Mouse (Mus musculus): Measurements from ENCODE around the gene Gm4498. TPM values are rescaled to one million over a fixed set of nuclear protein-coding genes. Genes with fewer than 3 reads are reported as not detected.
"Not testable (repeated sequence)": the region's sequence is repeated elsewhere in the genome, so short reads cannot be mapped to it uniquely, and the experiment has no call there.

Gm4498 gene
- not detected in 2 replicates for polyA plus RNA-seq (2014; fragmentation: Nextera tagmentation; extraction: Ambion mirVana)

DNA sequence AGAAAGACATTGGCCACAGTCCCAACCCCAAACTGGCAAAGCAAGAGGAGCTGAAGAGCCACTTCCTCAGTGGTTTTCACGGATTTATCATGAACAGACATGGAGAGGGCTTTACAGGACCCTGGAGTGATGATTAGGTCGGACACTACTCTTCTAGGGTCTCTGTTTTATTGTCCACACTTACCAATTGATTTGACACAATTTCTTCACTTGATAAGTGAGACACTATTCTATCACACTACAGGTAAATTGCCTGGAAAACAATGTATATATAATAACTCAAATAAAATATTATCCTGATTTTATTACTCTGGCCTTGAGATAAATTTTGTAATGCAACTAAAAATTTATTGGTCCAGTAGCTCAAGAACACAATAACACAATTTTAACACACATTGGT lies at the start of gene Gm4498:
TSS of gene Gm4498 (minus strand) at position 101 of the 400 bp plus-strand sequence.
- not testable (repeated sequence) for H3K9ac ChIP-seq; H3K27ac ChIP-seq (ENCODE audit: low read depth); H3K4me1 ChIP-seq (ENCODE audit: insufficient read depth); DNase-seq; H3K4me2 ChIP-seq; ATAC-seq (ENCODE audit: insufficient read depth); H3K27me3 ChIP-seq (ENCODE audit: insufficient read depth, low read length); H3K9me3 ChIP-seq (ENCODE audit: low read depth, low read length); H3K4me3 ChIP-seq (ENCODE audit: low read depth, low read length); H3K36me3 ChIP-seq (ENCODE audit: insufficient read depth)
- WGBS = no CpG with 5 or more reads among the region's 2 CpGs

DNA sequence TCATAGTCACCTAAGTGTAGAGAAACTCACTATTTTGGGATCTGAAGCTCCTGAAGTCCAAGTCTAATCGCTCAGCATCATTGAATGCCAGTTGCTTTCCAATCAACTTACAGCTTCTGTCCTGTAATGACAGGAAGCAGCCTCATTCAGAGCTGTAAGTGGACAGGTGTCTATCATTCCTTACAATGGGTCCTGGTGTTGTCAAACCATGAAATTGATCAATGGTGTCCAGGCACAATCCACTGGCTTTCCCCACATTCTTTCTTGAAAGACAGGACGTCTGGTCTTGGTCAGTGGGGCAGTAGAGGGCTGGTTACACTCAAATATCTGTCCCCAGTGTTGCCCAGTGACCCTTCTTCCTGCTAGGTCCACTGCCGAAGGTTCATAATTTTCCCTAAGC lies 29.1 kb upstream of the Gm4498 start, which contains the start of gene Gm5890:
TSS of gene Gm5890 (minus strand) at position 101 of the 400 bp plus-strand sequence.
- not testable (repeated sequence) for H3K36me3 ChIP-seq (ENCODE audit: insufficient read depth); H3K4me3 ChIP-seq (ENCODE audit: low read depth, low read length); ATAC-seq (ENCODE audit: insufficient read depth); H3K4me2 ChIP-seq; H3K9me3 ChIP-seq (ENCODE audit: low read depth, low read length); DNase-seq; H3K27ac ChIP-seq (ENCODE audit: low read depth); H3K4me1 ChIP-seq (ENCODE audit: insufficient read depth); H3K9ac ChIP-seq; H3K27me3 ChIP-seq (ENCODE audit: insufficient read depth, low read length)
- no CpG with 5 or more reads among the region's 3 CpGs for WGBS

DNA sequence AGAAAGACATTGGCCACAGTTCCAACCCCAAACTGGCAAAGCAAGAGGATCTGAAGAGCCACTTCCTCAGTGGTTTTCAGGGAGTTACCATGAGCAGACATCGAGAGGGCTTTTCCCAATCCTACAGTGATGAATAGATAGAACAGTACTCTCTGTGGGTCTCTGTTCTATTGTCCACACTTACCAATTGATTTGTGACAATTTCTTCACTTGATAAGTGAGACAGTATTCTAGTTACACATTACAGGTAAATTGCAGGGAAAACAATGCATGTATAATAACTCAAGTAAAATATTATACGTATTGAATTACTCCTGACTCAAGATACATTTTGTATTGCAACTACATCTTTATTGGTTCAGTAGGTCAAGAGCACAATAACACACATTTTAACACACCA lies 28.1 kb downstream of the Gm4498 start, which contains the start of gene Gm6164:
TSS of gene Gm6164 (minus strand) at position 101 of the 400 bp plus-strand sequence.
- not testable (repeated sequence) for H3K4me3 ChIP-seq (ENCODE audit: low read depth, low read length); H3K27me3 ChIP-seq (ENCODE audit: insufficient read depth, low read length); H3K36me3 ChIP-seq (ENCODE audit: insufficient read depth); H3K4me1 ChIP-seq (ENCODE audit: insufficient read depth); H3K27ac ChIP-seq (ENCODE audit: low read depth); H3K9me3 ChIP-seq (ENCODE audit: low read depth, low read length); H3K9ac ChIP-seq; H3K4me2 ChIP-seq; ATAC-seq (ENCODE audit: insufficient read depth); DNase-seq
- no CpG with 5 or more reads among the region's 2 CpGs for WGBS

DNA sequence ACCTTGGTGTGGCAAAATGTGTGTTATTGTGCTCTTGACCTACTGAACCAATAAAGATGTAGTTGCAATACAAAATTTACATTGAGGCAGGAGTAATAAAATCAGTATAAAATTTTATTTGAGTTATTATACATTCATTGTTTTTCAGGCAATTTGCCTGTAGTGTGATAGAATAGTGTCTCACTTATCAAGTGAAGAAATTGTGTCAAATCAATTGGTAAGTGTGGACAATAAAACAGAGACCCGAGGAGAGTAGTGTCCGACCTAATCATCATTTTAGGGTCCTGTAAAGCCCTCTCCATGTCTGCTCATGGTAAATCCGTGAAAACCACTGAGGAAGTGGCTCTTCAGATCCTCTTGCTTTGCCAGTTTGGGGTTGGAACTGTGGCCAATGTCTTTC lies 40.2 kb downstream of the Gm4498 start, which contains the start of gene Vmn1r95:
TSS of gene Vmn1r95 (plus strand) at position 301 of the 400 bp plus-strand sequence.
- not testable (repeated sequence) for DNase-seq; H3K4me2 ChIP-seq; H3K27ac ChIP-seq (ENCODE audit: low read depth); ATAC-seq (ENCODE audit: insufficient read depth); H3K27me3 ChIP-seq (ENCODE audit: insufficient read depth, low read length); H3K36me3 ChIP-seq (ENCODE audit: insufficient read depth); H3K9ac ChIP-seq; H3K4me1 ChIP-seq (ENCODE audit: insufficient read depth); H3K4me3 ChIP-seq (ENCODE audit: low read depth, low read length); H3K9me3 ChIP-seq (ENCODE audit: low read depth, low read length)
- no CpG with 5 or more reads among the region's 3 CpGs for WGBS

Other genes starting within 250 kb of the Gm4498 start
- gene Nlrp9b, start 242.4 kb downstream of the Gm4498 start, polyA plus RNA-seq (2014; fragmentation: Nextera tagmentation; extraction: Ambion mirVana) = not detected in 2 replicates
- not detected in 2 replicates for gene Vmn1r91, start 134.1 kb downstream of the Gm4498 start, polyA plus RNA-seq (2014; fragmentation: Nextera tagmentation; extraction: Ambion mirVana)
- not detected in 2 replicates for gene Gm16442, start 111.2 kb downstream of the Gm4498 start, polyA plus RNA-seq (2014; fragmentation: Nextera tagmentation; extraction: Ambion mirVana)
- gene Vmn1r93, start 94.7 kb downstream of the Gm4498 start, polyA plus RNA-seq (2014; fragmentation: Nextera tagmentation; extraction: Ambion mirVana) = not detected in 2 replicates
- gene Vmn1r94, start 65.5 kb downstream of the Gm4498 start, polyA plus RNA-seq (2014; fragmentation: Nextera tagmentation; extraction: Ambion mirVana) = not detected in 2 replicates
- not detected in 2 replicates for gene Vmn1r95, start 40.1 kb downstream of the Gm4498 start, polyA plus RNA-seq (2014; fragmentation: Nextera tagmentation; extraction: Ambion mirVana)
- gene Gm6164, start 28.2 kb downstream of the Gm4498 start, polyA plus RNA-seq (2014; fragmentation: Nextera tagmentation; extraction: Ambion mirVana) = not detected in 2 replicates
- not detected in 2 replicates for gene Gm5890, start 29.0 kb upstream of the Gm4498 start, polyA plus RNA-seq (2014; fragmentation: Nextera tagmentation; extraction: Ambion mirVana)
- not detected in 2 replicates for gene Gm4133, start 100.2 kb upstream of the Gm4498 start, polyA plus RNA-seq (2014; fragmentation: Nextera tagmentation; extraction: Ambion mirVana)
- not detected in 2 replicates for gene Gm5728, start 141.6 kb upstream of the Gm4498 start, polyA plus RNA-seq (2014; fragmentation: Nextera tagmentation; extraction: Ambion mirVana)
- not detected in 2 replicates for gene Vmn1r100, start 184.1 kb upstream of the Gm4498 start, polyA plus RNA-seq (2014; fragmentation: Nextera tagmentation; extraction: Ambion mirVana)
- not detected in 2 replicates for gene Vmn1r101, start 208.8 kb upstream of the Gm4498 start, polyA plus RNA-seq (2014; fragmentation: Nextera tagmentation; extraction: Ambion mirVana)
- gene Gm10670, start 241.1 kb upstream of the Gm4498 start, polyA plus RNA-seq (2014; fragmentation: Nextera tagmentation; extraction: Ambion mirVana) = not detected in 2 replicates